8 mouse cellular contexts compared by ENCODE assay signal in the genomic region with DNA sequence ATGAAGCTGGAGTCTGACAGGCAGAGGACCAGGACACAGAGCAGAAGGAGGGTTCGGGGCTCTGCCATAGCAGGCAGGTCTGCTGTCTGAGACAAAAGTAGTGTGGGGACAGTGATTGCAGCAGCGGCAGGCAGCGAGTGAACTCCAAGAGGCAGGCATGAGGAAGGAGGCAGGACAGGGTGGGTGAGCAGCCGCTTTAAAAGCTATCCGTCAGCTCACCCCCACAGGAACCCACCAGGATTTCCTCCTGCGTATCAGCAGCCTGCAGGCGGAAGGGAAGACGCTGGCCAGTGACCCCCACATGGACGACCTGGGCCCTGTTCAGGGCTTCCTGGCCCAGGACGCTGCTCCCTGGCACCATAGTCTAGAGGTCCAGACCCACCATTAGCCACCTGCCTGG. TPM values are rescaled to one million over a fixed set of nuclear protein-coding genes. Genes with fewer than 3 reads are reported as not detected.
DNase-seq lines count a peak whose midpoint lies in the region; ATAC-seq and TF ChIP-seq lines count a peak whose summit lies in the region.

TSS of gene Stab1 (minus strand) at position 217 of the 400 bp plus-strand sequence.

- H3K4me1 ChIP-seq in hindbrain, postnatal 0 days (ENCODE audit: insufficient read depth, low read length): peaks cover 14% of the 10 kb centered on the region
- peaks cover 19% of the 10 kb centered on the region for H3K4me1 ChIP-seq in limb, embryonic 10.5 days
- H3K4me1 ChIP-seq in midbrain, embryonic 12.5 days: 0 out of 2 replicates have a peak, but pooled peaks cover 4% of the 10 kb centered on the region

- TF ChIP-seq CTCF in gastrocnemius, adult 2 months (IDR thresholded peaks at IDR 0.05): no peak
- TF ChIP-seq CTCF in hindbrain, postnatal 0 days (IDR thresholded peaks at IDR 0.05; ENCODE audit: low read depth): no peak

- peak within 1 kb of the TSS; percentile 30; the same call in 1 of the 2 replicates for H3K4me2 ChIP-seq in hindbrain, postnatal 0 days (ENCODE audit: low read depth, low read length)
- H3K4me2 ChIP-seq in midbrain, embryonic 12.5 days (replicated peaks): no peak within 1 kb of the TSS

- H3K27ac ChIP-seq in gastrocnemius, adult 2 months: peak within 1 kb of the TSS; percentile 76
- H3K27ac ChIP-seq in hindbrain, postnatal 0 days: peak within 1 kb of the TSS; percentile 15; the same call in 1 of the 2 replicates
- H3K27ac ChIP-seq in limb, embryonic 10.5 days: peak within 1 kb of the TSS; percentile 50; the same call in 1 of the 2 replicates
- no peak within 1 kb of the TSS; the same call in 1 of the 2 replicates for H3K27ac ChIP-seq in midbrain, embryonic 12.5 days (replicated peaks)

- H3K36me3 ChIP-seq in hindbrain, postnatal 0 days (ENCODE audit: insufficient read depth, low read length): peaks cover 28% of the 10 kb centered on the region
- H3K36me3 ChIP-seq in limb, embryonic 10.5 days: peaks cover 40% of the 10 kb centered on the region
- peaks cover 39% of the 10 kb centered on the region for H3K36me3 ChIP-seq in midbrain, embryonic 12.5 days

- H3K9ac ChIP-seq in hindbrain, postnatal 0 days (replicated peaks; ENCODE audit: low read length): no peak within 1 kb of the TSS
- H3K9ac ChIP-seq in midbrain, embryonic 12.5 days (replicated peaks): peak within 1 kb of the TSS; percentile 17; the same call in 1 of the 2 replicates

- DNase-seq in gastrocnemius, adult 2 months: peak; percentile 57
- no peak for DNase-seq in gastrocnemius, adult 18-20 months (ENCODE audit: low spot score)
- DNase-seq in gastrocnemius, postnatal 36 days: no peak
- DNase-seq in hindbrain, postnatal 0 days (ENCODE audit: low spot score): no peak
- no peak for DNase-seq in limb, embryonic 10.5 days (ENCODE audit: low spot score)
- no peak for DNase-seq in adipocyte (ENCODE audit: low spot score)

- ATAC-seq in hindbrain, postnatal 0 days: no peak
- ATAC-seq in midbrain, embryonic 12.5 days (ENCODE audit: low FRiP score, low read depth): no peak
- ATAC-seq in CD4-positive, CD25-positive, alpha-beta regulatory T cell, adult 4 months: no peak

- intact Hi-C loops in gastrocnemius, adult 2 months (cut with DNase I): no loop called here
- intact Hi-C loops in gastrocnemius, postnatal 36 days (cut with DNase I): no loop called here

- no peaks in the 10 kb centered on the region for H3K27me3 ChIP-seq in hindbrain, postnatal 0 days (ENCODE audit: insufficient read depth, low read length)
- H3K27me3 ChIP-seq in limb, embryonic 10.5 days (ENCODE audit: low read depth, poor library complexity, severe bottlenecking): no peaks in the 10 kb centered on the region
- no peaks in the 10 kb centered on the region for H3K27me3 ChIP-seq in midbrain, embryonic 12.5 days

- 55% methylated on average over 10 of the region's 10 CpGs for WGBS in hindbrain, postnatal 0 days
- WGBS in limb, embryonic 10.5 days: 55% methylated on average over 10 of the region's 10 CpGs
- WGBS in midbrain, embryonic 12.5 days: 59% methylated on average over 10 of the region's 10 CpGs

- H3K9me3 ChIP-seq in hindbrain, postnatal 0 days (ENCODE audit: low read length): no peaks in the 10 kb centered on the region
- no peaks in the 10 kb centered on the region for H3K9me3 ChIP-seq in limb, embryonic 10.5 days (replicated peaks)
- no peaks in the 10 kb centered on the region for H3K9me3 ChIP-seq in midbrain, embryonic 12.5 days

- H3K4me3 ChIP-seq in gastrocnemius, adult 2 months: peak within 1 kb of the TSS; percentile 69
- no peak within 1 kb of the TSS for H3K4me3 ChIP-seq in hindbrain, postnatal 0 days (ENCODE audit: low read length)
- H3K4me3 ChIP-seq in limb, embryonic 10.5 days: peak within 1 kb of the TSS; percentile 27
- no peak within 1 kb of the TSS for H3K4me3 ChIP-seq in midbrain, embryonic 12.5 days

RNA-seq across cellular contexts. Expression of gene Stab1, which starts in this region (rescaled TPM):
- total RNA-seq in gastrocnemius, adult 2 months (2021): 10 to 100 TPM; 14.0 to 16.5 TPM
- total RNA-seq in gastrocnemius, adult 18-20 months (2021): 10 to 100 TPM in 1 of 2 experiments, 1 to 10 TPM in 1; 9.7 to 16.7 TPM
- 10 to 100 TPM; 15.6 to 17.7 TPM for total RNA-seq in gastrocnemius, postnatal 36 days (2021)
- total RNA-seq in hindbrain, postnatal 0 days (2014; rRNA removed): 31.2 and 35.4 TPM in 2 replicates
- polyA plus RNA-seq in hindbrain, postnatal 0 days (2015; fragmentation: Nextera tagmentation; extraction: Ambion mirVana): 10.5 and 11.5 TPM in 2 replicates
- 14.2 and 14.5 TPM in 2 replicates for polyA plus RNA-seq in limb, embryonic 10.5 days (2016; fragmentation: Nextera tagmentation; extraction: Ambion mirVana)
- 39.7 and 40.3 TPM in 2 replicates for polyA plus RNA-seq in midbrain, embryonic 12.5 days (2016; fragmentation: Nextera tagmentation; extraction: Ambion mirVana)
- polyA plus RNA-seq in CD4-positive, CD25-positive, alpha-beta regulatory T cell, adult 4 months (2017; shearing (Covaris generic)): 1 to 10 TPM in 1 of 2 experiments, under 1 TPM in 1; 0.91 to 2.7 TPM

Comparison
In these comparisons a context has a peak if more than half of its experiments do, and no peak if none do; other contexts are left out.
1. H3K4me3 ChIP-seq: peak in gastrocnemius, adult 2 months (single experiment) and limb, embryonic 10.5 days (single experiment); none in hindbrain, postnatal 0 days (single experiment) and midbrain, embryonic 12.5 days (single experiment).